Mouse (Mus musculus): ENCODE results near the gene Kcnk13. TPM values are rescaled to one million over a fixed set of nuclear protein-coding genes. Genes with fewer than 3 reads are reported as not detected.

Gene Kcnk13
- 0.41 and 0.48 TPM in 2 replicates for polyA plus RNA-seq (2012; rRNA removed)

GRCm38 (mm10) chr12:99964301-99965202 lies at the start of gene Kcnk13:
Kcnk13 (plus strand) TSS chr12:99964499.
- TF ChIP-seq CTCF (IDR thresholded peaks at IDR 0.05; ENCODE audit: borderline replicate concordance, extremely low read depth, insufficient read depth, insufficient read length) (peak; percentile 87), POLR2A (IDR thresholded peaks at IDR 0.05; ENCODE audit: borderline replicate concordance, extremely low read depth, insufficient read depth, insufficient read length, poor library complexity, severe bottlenecking) (no peak)
- peak; percentile 82 for DNase-seq (ENCODE audit: low read depth)

- no peak for TF ChIP-seq POLR2A (IDR thresholded peaks at IDR 0.05; ENCODE audit: borderline replicate concordance, extremely low read depth, insufficient read depth, insufficient read length, poor library complexity, severe bottlenecking)
- TF ChIP-seq CTCF (IDR thresholded peaks at IDR 0.05; ENCODE audit: borderline replicate concordance, extremely low read depth, insufficient read depth, insufficient read length): no peak
- DNase-seq (ENCODE audit: low read depth): no peak
These were observed 46.4 kb upstream of the Kcnk13 start for GRCm38 (mm10) chr12:99917800-99918427.

- no peak for DNase-seq (ENCODE audit: low read depth)
- TF ChIP-seq POLR2A (IDR thresholded peaks at IDR 0.05; ENCODE audit: borderline replicate concordance, extremely low read depth, insufficient read depth, insufficient read length, poor library complexity, severe bottlenecking): no peak
- TF ChIP-seq CTCF (IDR thresholded peaks at IDR 0.05; ENCODE audit: borderline replicate concordance, extremely low read depth, insufficient read depth, insufficient read length): no peak
These were observed 44.7 kb upstream of the Kcnk13 start for GRCm38 (mm10) chr12:99919636-99920035.

- no peak for DNase-seq (ENCODE audit: low read depth)
- TF ChIP-seq CTCF (IDR thresholded peaks at IDR 0.05; ENCODE audit: borderline replicate concordance, extremely low read depth, insufficient read depth, insufficient read length) (peak; percentile 43; the same call in 1 of the 2 replicates), POLR2A (IDR thresholded peaks at IDR 0.05; ENCODE audit: borderline replicate concordance, extremely low read depth, insufficient read depth, insufficient read length, poor library complexity, severe bottlenecking) (no peak)
These were observed 43.3 kb upstream of the Kcnk13 start for GRCm38 (mm10) chr12:99921045-99921444.

- TF ChIP-seq POLR2A (IDR thresholded peaks at IDR 0.05; ENCODE audit: borderline replicate concordance, extremely low read depth, insufficient read depth, insufficient read length, poor library complexity, severe bottlenecking) (no peak), CTCF (IDR thresholded peaks at IDR 0.05; ENCODE audit: borderline replicate concordance, extremely low read depth, insufficient read depth, insufficient read length) (no peak)
- peak; percentile 93 for DNase-seq (ENCODE audit: low read depth)
These were observed 41.1 kb upstream of the Kcnk13 start for GRCm38 (mm10) chr12:99923131-99923606.

- no peak for DNase-seq (ENCODE audit: low read depth)
These were observed 40.6 kb upstream of the Kcnk13 start for GRCm38 (mm10) chr12:99923703-99924102.

GRCm38 (mm10) chr12:99928311-99928710 lies 36.0 kb upstream of the Kcnk13 start:
- TF ChIP-seq POLR2A (IDR thresholded peaks at IDR 0.05; ENCODE audit: borderline replicate concordance, extremely low read depth, insufficient read depth, insufficient read length, poor library complexity, severe bottlenecking) (no peak), CTCF (IDR thresholded peaks at IDR 0.05; ENCODE audit: borderline replicate concordance, extremely low read depth, insufficient read depth, insufficient read length) (no peak)
- DNase-seq (ENCODE audit: low read depth): no peak

More at GRCm38 (mm10) chr12:99923703-99924102, 40.6 kb upstream of the Kcnk13 start:
- no peak for TF ChIP-seq CTCF (IDR thresholded peaks at IDR 0.05; ENCODE audit: borderline replicate concordance, extremely low read depth, insufficient read depth, insufficient read length)
- no peak for TF ChIP-seq POLR2A (IDR thresholded peaks at IDR 0.05; ENCODE audit: borderline replicate concordance, extremely low read depth, insufficient read depth, insufficient read length, poor library complexity, severe bottlenecking)

- TF ChIP-seq CTCF (IDR thresholded peaks at IDR 0.05; ENCODE audit: borderline replicate concordance, extremely low read depth, insufficient read depth, insufficient read length): no peak
- no peak for TF ChIP-seq POLR2A (IDR thresholded peaks at IDR 0.05; ENCODE audit: borderline replicate concordance, extremely low read depth, insufficient read depth, insufficient read length, poor library complexity, severe bottlenecking)
- no peak for DNase-seq (ENCODE audit: low read depth)
These were observed 35.1 kb upstream of the Kcnk13 start for GRCm38 (mm10) chr12:99929160-99929559.

- no peak for DNase-seq (ENCODE audit: low read depth)
These were observed 32.1 kb upstream of the Kcnk13 start for GRCm38 (mm10) chr12:99932245-99932644.

GRCm38 (mm10) chr12:99933630-99934029 lies 30.7 kb upstream of the Kcnk13 start:
- no peak for DNase-seq (ENCODE audit: low read depth)
- no peak for TF ChIP-seq CTCF (IDR thresholded peaks at IDR 0.05; ENCODE audit: borderline replicate concordance, extremely low read depth, insufficient read depth, insufficient read length)
- no peak for TF ChIP-seq POLR2A (IDR thresholded peaks at IDR 0.05; ENCODE audit: borderline replicate concordance, extremely low read depth, insufficient read depth, insufficient read length, poor library complexity, severe bottlenecking)

More at GRCm38 (mm10) chr12:99932245-99932644, 32.1 kb upstream of the Kcnk13 start:
- TF ChIP-seq CTCF (IDR thresholded peaks at IDR 0.05; ENCODE audit: borderline replicate concordance, extremely low read depth, insufficient read depth, insufficient read length) (no peak), POLR2A (IDR thresholded peaks at IDR 0.05; ENCODE audit: borderline replicate concordance, extremely low read depth, insufficient read depth, insufficient read length, poor library complexity, severe bottlenecking) (no peak)

- DNase-seq (ENCODE audit: low read depth): peak; percentile 37
- TF ChIP-seq POLR2A (IDR thresholded peaks at IDR 0.05; ENCODE audit: borderline replicate concordance, extremely low read depth, insufficient read depth, insufficient read length, poor library complexity, severe bottlenecking): no peak
- no peak for TF ChIP-seq CTCF (IDR thresholded peaks at IDR 0.05; ENCODE audit: borderline replicate concordance, extremely low read depth, insufficient read depth, insufficient read length)
These were observed 28.9 kb upstream of the Kcnk13 start for GRCm38 (mm10) chr12:99935403-99935802.
